In genomic region chr1:59380926-59381325, GRCm38 (mm10) we compare ENCODE assay signal across 10 mouse cellular contexts.
A peak's percentile ranks its signal among the peaks of the same experiment; 100 is the strongest.
DNase-seq lines count a peak whose midpoint lies in the region; ATAC-seq lines count a peak whose summit lies in the region.
"Had no signal": no experiment of that assay in that cellular context is flagged by ENCODE, and none has a peak within 500 bp of the region (broad histone marks: within the 10 kb centered on the region; RNA-seq: fewer than 3 reads in every experiment).

No protein-coding gene starts in this region.

- DNase-seq in layer of hippocampus, adult 18-20 months (ENCODE audit: low spot score in 2 of 2), result peak; percentile 25 to 51
- no peak for DNase-seq in layer of hippocampus, adult 9-10 months (ENCODE audit: low spot score)
- DNase-seq in fat pad, adult 2 months (ENCODE audit: extremely low read depth, low read depth, low spot score), result peak; percentile 80
- DNase-seq in heart, postnatal 25 days (ENCODE audit: low spot score), result peak; percentile 47
- DNase-seq in lung, postnatal 4 days, result peak; percentile 24 to 56
- no peak for DNase-seq in B cell, adult 2 months
- DNase-seq: midbrain, embryonic 14.5 days; thymus, postnatal 14 days had no signal

- H3K4me1 ChIP-seq in hindbrain, embryonic 16.5 days (ENCODE audit: control insufficient read depth, insufficient read depth, low read depth, low read length), result no peaks in the 10 kb centered on the region

- WGBS in hindbrain, embryonic 16.5 days, result 75% methylated on average over 10 of the region's 10 CpGs

- H3K4me2 ChIP-seq in hindbrain, embryonic 16.5 days (ENCODE audit: low read length), result no peak overlapping the region
- H3K4me2 ChIP-seq: hindbrain, embryonic 13.5 days had no signal

- no peak overlapping the region for H3K4me3 ChIP-seq in hindbrain, embryonic 16.5 days (ENCODE audit: low read length)
- H3K4me3 ChIP-seq: hindbrain, embryonic 13.5 days had no signal

- H3K27me3 ChIP-seq in hindbrain, embryonic 16.5 days (replicated peaks; ENCODE audit: control insufficient read depth, insufficient read depth, low read length), result no peaks in the 10 kb centered on the region; the same call in 1 of the 2 replicates
- H3K27me3 ChIP-seq: hindbrain, embryonic 13.5 days had no signal

- no peak for ATAC-seq in hindbrain, embryonic 16.5 days

- no peaks in the 10 kb centered on the region for H3K9me3 ChIP-seq in hindbrain, embryonic 16.5 days (ENCODE audit: control insufficient read depth, low read length)
- H3K9me3 ChIP-seq: hindbrain, embryonic 13.5 days had no signal

- H3K36me3 ChIP-seq in hindbrain, embryonic 16.5 days (ENCODE audit: control insufficient read depth, insufficient read depth, low read length), result no peaks in the 10 kb centered on the region
- H3K36me3 ChIP-seq: hindbrain, embryonic 13.5 days had no signal

- no peak overlapping the region for H3K27ac ChIP-seq in hindbrain, embryonic 16.5 days (ENCODE audit: low read depth, low read length)
- H3K27ac ChIP-seq: hindbrain, embryonic 13.5 days had no signal

- intact Hi-C loops in heart, postnatal 25 days (cut with DNase I), result no loop called here

- H3K9ac ChIP-seq in hindbrain, embryonic 16.5 days (ENCODE audit: low read depth, low read length), result no peak overlapping the region
- H3K9ac ChIP-seq: hindbrain, embryonic 13.5 days had no signal

Comparison
In these comparisons a context has a peak if more than half of its experiments do, and no peak if none do; other contexts are left out.
1. DNase-seq: peak in layer of hippocampus, adult 18-20 months (2 of 2), fat pad, adult 2 months (single experiment), heart, postnatal 25 days (single experiment) and lung, postnatal 4 days (2 of 2); none in layer of hippocampus, adult 9-10 months (single experiment) and B cell, adult 2 months (0 of 2).